Mouse (Mus musculus) T-helper 2 cell (primary cell): Measurements from ENCODE around the gene BC030870.
"Not testable (repeated sequence)": the region's sequence is repeated elsewhere in the genome, so short reads cannot be mapped to it uniquely, and the experiment has no call there.

Experiments used
- in situ Hi-C: fragments of 300-600 bp; cut with MboI, MseI; formaldehyde crosslinking; loops from one replicate; pipeline ENCODE4 v1.15.1; 2025; ENCODE audit warnings: high pct_unique_total_duplicates

BC030870 gene

DNA sequence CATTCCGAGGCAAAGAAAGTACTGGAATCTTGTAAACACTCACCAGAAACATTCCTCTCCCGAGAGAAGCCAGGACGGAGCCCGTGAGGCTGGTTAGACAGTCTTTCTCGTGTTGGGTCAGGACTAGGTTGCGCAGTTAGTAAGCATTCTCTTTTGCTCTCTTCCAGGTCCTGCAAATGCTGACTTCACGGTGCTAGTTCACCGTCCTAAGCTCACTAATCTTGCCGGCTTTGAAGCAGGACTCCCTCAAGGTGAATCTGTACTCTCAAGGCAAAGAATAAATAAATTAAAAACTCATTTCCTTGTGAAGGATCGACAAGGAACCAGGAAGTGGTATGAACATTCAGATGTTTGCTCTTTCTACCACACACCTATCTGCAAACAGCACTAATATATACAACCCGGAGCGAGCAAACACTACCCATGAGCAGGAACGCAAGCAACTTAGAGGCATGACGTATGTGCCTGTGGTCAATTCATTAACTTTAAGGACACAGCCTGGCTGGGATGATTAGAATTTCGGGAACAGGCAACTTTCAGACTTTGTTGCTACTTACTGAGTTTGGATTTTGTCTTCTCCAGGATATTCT lies at the start of gene BC030870:
Gene BC030870, minus strand, starts transcription at position 365 of the 590 bp plus-strand sequence.
- in situ Hi-C loops, result loop anchor here (10.0 kb wide), 1 partner anchor 1676 kb away; no protein-coding TSS in a partner anchor

DNA sequence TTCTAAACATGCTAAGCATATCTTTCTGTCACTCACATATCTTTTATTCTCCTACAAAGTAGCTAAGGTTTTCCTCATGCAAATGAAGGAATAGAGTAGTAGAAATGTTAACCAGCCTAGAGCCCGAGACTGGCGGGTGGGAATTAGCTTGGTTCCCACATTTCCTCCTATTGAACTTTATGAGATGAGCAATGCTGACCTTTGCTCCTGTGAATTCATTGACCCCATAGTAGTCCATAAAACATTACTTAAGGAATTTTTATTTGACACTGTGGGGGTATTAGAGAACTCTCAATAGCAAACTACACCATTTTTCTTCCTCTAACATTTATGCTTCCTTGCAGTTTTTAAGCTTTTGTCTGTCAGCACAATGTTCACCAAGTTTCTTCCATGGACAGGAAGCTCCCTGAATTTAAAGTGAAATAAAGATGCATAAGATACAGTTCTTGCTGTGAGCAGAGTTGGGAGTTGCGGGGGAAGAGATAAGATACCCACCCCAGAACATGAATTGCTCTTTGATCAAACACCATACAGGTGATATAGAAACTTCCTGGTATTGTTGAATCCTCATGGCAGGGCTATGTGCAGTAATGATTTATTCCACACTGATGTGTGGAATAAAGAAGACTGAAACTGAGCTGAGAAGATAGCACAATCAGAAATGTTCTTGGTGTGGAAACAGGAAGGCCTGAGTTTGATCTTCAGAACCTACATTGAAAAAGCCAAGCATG lies 45.5 kb upstream of the BC030870 start:
- in situ Hi-C loops, result no loop called here

DNA sequence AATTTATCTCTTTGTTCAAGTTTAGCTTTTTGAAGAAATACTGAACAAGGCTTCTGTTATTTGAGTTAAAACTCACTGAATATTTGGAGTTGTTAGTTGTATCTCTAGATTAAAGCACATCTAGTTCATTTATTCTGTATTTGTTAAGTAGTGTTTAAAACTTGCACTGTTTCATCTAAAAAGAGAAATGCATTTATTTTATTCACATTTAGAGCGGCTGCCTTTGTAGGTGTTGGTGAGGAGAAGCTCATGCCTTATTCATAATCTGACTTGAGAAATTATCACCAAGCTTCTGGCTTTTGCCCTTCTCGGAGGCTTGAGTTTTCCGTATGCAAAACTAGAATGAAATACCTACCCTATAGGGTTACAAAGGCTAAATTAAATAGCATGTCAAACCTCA lies 39.8 kb upstream of the BC030870 start:
- in situ Hi-C loops, result no loop called here

DNA sequence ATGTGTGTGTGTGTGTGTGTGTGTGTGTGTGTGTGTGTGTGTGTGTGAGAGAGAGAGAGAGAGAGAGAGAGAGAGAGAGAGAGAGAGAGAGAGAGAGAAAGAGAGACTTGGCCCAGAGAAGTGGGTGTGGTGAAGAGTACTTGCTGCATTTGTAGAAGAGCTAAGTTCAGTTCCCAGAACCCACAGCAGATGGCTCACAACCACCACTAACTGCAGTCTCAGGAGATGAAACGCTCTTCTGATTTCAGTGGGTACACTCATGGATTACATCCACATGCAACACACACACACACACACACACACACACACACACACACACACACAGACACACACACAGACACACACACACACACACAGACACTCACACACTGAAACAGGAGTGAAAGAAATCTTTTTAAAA lies 31.3 kb upstream of the BC030870 start:
- in situ Hi-C loops, result not testable (repeated sequence)

DNA sequence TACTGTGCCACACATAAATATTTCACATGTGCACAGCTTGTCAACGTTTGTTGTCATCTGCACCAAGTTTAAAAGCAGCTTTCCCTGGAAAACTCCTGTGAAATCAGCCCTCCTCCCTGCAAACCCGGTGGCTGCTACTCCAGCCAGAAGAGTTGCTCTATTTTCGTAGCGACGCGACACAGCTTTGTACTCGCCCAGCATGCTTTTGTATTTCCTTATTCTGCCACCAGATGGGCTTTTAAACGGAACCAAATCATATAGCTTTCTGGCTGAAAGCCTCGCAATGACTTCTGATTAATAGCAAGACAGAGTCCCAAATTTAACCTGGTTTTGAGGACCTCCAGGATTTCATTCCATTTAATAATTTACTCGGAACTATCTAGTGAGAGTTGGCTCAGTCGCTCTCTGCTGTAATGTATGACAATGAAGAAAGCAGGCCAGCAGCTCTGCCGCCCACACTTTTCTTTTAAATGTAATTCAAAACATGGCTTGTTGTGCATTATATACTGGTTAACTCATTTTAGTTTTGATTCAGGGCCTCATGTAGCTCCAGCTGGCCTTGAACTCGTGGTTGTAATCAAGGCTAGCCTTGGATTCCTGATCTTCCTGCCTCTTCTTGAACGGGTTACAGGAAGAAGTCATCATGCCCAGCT lies 29.9 kb upstream of the BC030870 start:
- in situ Hi-C loops, result no loop called here

DNA sequence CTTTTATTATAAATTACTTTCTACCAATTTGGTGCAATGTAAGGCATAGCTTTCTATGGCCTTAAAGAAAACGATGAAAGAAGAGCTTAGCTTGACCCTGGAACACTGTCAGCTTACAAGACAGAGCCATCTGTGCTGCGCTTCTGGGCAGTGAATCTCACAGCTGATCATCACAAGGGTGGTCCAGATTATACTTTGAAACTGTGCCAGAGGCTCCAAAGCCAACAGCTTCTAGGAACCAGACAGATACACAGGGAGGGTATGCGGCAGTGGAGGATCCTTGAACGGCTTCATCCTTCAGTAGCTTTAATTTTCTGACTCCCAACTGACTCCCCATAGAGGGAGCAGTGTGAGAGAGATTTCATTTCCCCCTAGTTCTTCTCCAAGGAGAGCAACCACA lies 28.5 kb upstream of the BC030870 start:
- in situ Hi-C loops, result no loop called here

DNA sequence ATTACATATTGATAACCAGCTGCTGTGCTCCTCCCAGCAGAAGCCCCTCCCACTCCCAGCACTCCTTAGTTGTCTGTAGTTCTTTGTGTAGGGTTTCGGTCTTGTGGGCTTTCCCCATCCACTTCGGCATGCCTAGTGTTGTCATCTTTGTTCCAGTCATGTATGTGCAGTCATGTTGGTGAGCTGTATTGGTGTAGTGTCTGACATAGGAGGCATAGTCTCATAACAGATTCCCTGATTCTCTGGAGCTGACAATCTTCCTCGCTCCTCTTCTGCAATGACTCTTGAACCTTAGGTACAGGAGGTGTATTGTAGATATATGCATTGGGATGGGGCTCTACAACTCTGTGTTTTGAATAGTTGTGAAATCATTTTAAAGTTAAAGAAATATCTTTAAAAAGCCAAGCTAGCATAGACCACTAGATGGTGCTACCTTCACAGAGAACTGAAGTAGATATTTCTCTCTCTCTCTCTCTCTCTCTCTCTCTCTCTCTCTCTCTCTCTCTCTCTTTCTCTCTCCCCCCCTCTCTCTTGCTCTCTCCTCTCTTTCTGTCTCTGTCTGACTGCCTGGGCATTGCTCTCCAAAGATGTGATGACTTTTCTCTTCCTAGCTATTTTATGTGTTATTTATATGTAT lies 9.6 kb upstream of the BC030870 start:
- in situ Hi-C loops, result no loop called here

DNA sequence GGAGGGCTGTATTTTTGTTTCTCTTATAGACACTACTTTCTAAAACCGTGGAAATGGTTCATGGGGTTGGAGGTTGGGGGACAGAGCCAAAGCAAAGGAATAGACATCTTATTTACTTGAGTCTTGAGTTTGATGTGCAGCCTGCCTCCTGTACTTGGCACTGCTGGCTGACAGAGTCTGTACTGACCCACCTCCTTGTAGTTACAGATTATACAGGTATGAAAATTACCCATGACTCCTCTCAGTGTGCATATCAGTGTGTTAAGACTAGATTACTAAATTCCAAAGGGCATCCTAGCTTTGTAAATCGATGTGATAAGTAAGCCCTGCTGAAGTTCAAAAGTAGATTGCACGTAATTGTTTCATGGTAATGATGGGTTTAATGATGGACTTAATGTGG lies 2.9 kb downstream of the BC030870 start:
- in situ Hi-C loops, result loop anchor here (10.0 kb wide), 1 partner anchor 1678 kb away; no protein-coding TSS in a partner anchor

DNA sequence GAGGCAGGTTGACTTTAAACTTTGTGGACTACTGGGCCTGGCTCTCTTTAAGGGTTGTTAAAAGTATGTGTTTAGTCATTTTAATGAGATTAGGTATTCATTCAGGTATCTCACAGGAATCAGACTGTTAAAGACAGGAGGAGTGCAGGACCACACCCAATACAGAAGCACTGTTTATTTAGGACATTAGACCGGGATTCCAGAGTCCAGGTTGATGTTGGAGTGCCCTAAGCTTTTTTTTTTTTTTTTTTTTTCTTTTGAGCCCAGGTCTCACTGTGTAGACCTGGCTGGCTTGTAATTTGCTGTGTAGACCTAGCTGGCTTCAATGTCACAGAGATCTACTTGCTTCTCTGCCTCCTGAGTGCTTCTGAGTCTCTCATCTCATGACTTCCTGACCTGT lies 3.3 kb downstream of the BC030870 start:
- in situ Hi-C loops, result loop anchor here (10.0 kb wide), 1 partner anchor 1679 kb away; no protein-coding TSS in a partner anchor

DNA sequence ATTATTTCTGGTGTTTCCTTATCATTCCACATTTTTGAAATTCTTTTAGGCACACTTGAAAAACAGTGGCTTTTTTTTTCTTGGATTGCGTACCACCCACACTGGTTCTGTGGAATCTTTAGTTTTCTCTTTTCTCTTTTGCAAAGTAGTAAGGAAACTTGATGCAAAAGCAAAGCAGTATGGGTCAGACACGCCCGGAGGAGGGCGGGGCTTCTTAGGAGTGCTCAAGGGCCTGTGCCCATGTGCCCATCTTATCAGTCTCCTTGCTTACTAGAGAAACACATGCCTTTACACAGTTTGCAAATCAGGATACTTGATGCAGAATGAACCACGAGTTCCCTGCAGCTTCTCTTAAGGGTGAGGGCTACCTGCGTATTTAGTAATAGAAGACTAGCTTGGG lies 17.3 kb downstream of the BC030870 start:
- in situ Hi-C loops, result no loop called here

DNA sequence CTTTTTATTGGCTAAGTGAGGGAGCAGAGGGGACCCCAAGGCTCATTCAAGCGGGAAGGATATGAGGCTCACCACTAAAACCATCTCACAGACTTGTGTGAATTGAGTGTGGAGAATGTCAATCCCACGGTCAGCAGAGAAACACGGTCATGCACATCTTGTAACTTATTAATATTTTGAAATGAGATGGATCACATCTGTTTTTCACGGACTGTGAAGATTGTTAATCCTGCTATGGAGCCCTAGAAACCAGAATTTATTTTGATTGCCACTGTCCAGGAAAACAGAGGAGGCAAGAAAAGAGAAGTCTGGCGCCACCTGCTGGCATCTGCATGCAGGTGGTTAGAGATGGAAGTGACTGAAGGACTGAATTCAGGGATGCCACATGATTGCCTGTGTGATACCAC lies 19.1 kb downstream of the BC030870 start:
- in situ Hi-C loops, result no loop called here

DNA sequence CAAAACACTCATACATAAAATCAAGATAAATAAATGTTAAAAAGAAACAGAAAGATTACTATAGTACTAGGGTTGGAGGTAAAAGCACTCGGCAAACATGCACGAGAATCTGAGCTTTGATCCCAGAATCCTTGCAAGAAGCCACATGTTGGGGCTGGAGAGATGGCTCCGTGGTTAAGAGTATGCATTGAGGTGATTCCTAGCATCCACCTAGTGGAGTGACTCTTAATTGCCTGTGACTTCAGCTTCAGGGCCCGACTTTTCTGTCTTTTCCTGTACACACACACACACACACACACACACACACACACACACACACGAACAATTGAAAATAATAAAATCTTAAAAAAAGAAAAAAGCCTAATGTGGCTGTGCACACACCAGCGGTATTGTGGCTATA lies 20.4 kb downstream of the BC030870 start:
- in situ Hi-C loops, result no loop called here

DNA sequence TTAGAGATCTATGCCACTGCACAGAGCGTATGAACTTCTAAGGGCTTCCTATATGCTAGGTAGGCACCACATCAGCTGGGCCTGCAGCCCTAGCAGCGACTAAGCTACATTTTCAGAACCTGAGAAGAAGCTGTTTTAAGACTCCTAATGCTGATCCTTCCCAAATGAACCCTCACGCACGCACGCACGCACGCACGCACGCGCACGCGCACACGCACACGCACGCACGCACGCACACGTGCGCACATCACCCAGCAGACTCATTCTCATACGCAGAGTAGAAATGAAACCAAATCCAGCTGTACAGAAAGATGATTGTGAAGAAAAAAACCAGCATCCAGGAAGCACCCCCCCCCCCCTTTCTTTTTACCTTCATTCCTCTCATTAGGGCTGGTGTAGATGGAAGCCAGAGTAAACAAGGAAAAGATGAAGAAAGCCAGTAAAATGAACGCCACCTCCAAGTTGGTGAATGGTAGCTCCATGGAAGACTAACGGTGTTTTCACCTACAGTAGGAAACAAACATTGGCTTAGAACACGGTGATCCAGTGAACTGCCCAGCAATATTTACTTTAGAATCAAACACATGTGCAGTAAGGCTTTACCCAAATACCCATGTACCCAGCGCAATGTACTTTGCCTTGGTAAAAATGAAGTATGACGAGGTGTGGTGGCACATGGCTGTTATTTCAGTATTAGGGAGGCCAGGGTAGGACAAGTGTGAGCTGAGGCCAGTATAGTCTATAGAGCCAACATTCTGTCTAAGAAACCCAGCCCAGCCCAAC lies 21.2 kb downstream of the BC030870 start:
- in situ Hi-C loops, result no loop called here

DNA sequence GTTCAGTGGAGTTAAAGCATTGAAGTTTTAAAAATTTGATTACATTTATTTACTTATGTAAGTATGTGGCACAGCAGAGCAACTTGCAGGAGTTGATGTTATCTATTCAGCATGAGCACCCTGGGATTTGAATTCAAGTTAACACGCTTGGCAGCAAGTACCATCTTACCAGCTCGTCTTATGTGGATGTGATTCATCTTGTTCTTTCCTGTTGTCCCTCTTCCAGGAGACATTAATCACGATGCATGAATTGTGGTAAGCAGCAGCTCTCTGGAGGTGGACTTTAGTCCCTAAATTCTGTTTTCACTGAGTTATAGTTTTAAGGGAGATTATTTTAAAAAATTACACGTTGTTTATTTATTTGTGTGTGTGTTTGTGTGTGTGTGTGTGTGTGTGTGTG lies 25.3 kb downstream of the BC030870 start:
- in situ Hi-C loops, result no loop called here

DNA sequence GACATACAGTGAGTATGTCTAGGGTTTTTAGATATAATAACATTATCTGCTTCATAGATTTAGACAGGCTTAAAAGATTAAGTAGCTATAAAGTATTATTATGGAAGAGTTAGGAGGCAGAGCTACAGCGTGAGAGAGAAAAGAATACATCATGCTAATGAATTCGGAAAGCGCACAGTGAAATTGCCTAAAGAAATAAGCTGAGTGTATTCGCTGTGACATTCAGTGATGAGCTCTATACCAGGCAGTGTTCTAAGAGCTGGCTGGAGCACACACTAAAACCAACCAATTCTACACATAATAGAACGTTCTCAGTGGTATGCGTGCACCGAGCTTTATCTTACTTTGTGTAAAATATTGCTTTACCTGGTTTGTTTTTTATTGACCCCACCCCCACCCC lies 25.7 kb downstream of the BC030870 start:
- in situ Hi-C loops, result no loop called here

DNA sequence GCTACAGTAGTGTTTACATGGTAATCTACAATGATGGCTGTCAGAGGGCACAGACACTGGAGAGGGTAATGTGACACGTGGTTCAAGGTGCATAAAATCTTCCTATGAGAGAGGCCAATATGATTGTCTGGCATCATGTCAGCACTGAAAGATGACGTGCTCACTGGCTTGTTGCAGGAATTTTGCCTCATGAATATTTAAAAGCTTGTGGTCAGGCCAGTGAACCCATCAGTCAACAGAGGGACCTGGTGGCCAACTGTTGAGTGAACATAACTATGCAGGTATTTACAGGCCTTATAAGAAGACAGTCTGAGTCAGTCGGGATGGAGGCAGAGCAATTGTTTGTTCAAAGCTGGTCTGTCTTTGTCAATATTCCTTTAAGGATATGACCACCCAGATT lies 29.6 kb downstream of the BC030870 start:
- in situ Hi-C loops, result no loop called here

DNA sequence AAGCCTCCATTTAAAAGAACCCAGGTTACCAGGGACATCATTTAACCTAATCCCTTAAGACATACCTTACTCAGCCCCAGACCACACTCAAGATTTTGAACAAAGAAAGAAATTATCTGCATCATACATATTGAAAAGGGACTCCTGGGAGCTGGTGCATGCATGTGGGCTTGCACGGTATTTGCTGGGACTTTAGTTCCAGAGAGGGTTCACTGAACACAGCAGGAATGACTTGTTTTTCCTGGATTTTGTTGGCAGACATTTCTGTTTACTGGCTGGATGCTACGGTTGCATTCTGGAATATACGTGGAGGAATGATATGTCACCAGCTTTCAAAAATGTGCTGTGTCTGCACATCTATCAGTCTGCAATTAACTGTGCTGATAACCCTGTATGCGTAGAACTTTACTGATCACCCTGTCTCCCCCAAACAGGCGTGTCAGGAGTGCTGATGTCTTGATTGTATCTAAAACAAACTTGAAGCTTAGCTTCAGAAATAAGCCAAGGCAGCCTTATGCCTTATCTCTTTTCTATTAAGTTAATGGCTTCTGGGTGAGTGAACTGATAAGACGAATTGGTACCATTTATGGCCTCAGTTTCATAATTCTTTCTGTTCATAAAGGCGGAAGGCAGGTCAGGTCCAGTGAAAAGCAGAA lies 31.5 kb downstream of the BC030870 start:
- in situ Hi-C loops, result no loop called here

DNA sequence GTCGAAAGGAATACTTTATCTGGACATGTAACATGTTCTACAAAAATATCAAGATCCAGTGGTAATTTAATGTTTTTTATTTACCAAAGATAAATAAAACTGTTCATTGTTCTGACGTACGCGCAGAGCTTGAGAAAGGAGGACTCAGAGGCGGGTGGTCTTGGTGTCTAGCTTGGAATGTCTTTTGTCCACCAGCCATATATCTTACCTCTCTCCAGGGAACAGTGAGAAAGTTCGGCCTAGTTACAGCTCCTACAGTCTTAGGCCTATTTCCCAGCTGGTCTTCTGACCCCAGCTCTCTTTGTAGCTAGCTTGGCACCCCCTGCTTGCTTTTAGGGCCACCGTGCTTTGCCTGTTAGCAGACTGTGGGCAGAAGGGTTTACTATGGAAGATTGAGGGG lies 39.6 kb downstream of the BC030870 start:
- in situ Hi-C loops, result no loop called here

DNA sequence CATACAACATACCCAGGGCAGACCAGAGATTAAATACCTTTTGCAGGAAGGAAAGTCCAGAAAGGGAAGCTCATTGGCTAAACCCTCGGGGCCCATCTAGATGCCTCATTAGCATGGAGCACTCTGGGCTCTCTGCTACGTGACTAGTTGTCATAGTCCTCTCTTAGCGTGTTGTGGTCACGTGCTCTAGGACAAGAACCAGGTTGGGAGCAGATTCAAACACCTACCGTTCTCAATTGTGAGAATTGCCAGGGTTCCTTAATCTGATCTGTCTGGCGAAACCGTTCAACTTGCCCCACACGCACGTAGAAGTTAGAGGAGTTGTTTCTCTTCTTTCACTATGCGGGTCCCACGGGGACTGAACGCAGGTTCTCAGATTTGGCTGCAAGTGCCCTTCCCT lies 41.2 kb downstream of the BC030870 start:
- in situ Hi-C loops, result no loop called here

DNA sequence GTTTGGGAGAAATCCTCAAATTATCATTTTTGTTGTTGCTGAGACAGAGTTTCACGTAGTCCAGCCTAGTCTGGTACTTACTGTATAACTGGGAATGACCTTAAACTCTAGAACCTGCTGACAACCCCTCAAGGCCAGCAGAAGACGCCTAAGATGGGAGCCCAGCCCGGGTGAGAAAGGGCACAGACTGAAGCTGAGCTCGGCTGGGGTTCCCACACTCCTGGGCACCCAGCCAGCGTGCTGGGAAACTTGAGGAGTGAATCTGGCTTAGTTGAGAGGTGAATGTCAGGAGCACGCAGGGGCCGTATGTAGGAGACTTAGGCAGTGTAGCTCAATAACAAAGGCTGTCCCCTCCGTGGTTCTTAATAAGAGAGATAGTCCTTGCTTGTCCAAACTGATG lies 41.7 kb downstream of the BC030870 start:
- in situ Hi-C loops, result no loop called here

DNA sequence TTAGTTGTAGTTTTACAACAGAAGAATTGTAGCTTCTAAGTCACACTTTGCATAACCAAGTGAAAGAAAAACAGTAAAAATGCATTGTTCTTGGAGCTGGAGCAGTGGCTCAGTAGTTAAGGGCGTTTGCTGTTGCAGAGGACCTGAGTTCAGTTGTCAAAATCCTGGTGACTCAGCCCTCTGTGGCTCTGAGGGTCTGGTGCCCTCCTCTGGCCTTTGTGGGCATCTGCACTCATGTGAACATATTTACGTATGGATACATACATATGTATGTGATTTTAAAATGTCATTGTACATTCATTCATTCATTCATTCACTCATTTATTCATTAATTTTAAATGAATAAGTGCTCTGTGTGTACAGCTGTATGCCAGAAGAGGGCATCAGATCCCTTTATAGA lies 43.7 kb downstream of the BC030870 start:
- in situ Hi-C loops, result no loop called here
